Mouse (Mus musculus): ENCODE measurements at regions not wholly inside any gene's neighbourhood (a gene's known extent, or its start where the extent isn't known, plus 50 kb on each side); places are given as distances from the start of the nearest gene placed in this dataset.
"Not testable (repeated sequence)": the region's sequence is repeated elsewhere in the genome, so short reads cannot be mapped to it uniquely, and the experiment has no call there.

DNA sequence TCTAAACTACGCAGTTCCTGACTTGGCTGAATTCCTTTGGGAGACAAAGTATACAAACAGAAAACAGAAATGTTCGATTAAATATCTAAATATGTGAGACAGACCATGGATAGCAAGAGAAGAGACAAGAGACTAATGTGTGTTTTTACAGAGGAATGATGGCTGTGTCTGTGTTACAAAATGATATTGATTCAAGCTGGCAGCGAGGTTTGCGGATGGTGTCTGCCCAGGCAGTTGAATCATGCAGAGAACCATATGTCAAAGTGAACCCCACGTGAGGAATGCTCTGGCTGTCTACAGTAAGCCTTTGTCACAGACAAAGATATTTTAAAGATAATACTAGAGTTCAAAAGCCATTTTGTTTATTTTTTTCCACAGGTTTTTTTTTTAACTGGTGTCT lies 320.2 kb downstream of the Grxcr1 start:
- intact Hi-C loops (cut with DNase I), result no loop called here
- DNase-seq (ENCODE audit: extremely low spot score in 1 of 2, low spot score in 2 of 2), result no peak
- no peak overlapping the region for H3K4me3 ChIP-seq

DNA sequence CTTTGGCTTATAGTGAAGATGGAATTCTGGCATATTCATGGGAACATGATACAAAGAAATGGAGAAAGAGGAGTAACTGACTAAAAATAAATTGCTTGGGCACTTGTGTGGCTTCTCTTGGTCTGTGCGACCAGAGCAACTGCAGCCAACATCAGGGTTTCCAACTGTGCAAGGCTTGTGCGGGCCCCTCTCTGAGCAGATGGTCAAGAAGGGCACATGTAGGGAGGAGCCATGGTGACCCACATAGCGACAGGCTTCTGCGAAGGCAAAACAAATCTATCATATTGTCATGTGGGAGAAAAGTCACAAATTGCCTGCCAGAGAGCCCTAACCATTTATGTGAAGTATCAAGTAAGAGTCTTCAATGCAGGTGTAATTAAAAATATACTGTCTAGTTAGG lies 321.6 kb downstream of the Grxcr1 start:
- no peak for DNase-seq (ENCODE audit: extremely low spot score in 1 of 2, low spot score in 2 of 2)
- no peak overlapping the region for H3K4me3 ChIP-seq
- intact Hi-C loops (cut with DNase I), result no loop called here

More for the DNA sequence above, 320.2 kb downstream of the Grxcr1 start:
- no peak for TF ChIP-seq CTCF (IDR thresholded peaks at IDR 0.05)
- H3K27ac ChIP-seq, result no peak overlapping the region

DNA sequence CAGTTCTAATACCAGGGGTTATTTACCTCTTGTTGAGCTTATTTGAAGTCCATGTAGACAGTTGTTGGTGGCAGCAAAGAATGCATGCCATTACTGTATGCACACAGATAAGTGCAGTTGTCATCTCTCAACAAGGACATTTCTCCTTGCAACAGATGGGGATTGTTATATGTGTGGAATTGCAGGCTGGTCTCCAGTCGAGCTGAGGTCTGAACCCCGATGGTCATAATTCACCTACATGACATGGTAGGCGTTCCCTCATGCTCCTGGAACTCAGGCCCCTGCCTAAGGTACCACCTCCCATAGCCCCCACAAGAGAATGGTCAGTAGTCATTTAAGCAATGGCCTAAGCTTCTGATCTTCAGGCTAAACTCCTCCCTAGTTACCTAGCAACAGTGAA lies 322.2 kb downstream of the Grxcr1 start:
- intact Hi-C loops (cut with DNase I); H3K4me3 ChIP-seq; DNase-seq (ENCODE audit: extremely low spot score in 1 of 2, low spot score in 2 of 2); H3K27ac ChIP-seq: not testable (repeated sequence)

More for the DNA sequence above, 321.6 kb downstream of the Grxcr1 start:
- TF ChIP-seq CTCF (IDR thresholded peaks at IDR 0.05), result no peak
- no peak overlapping the region for H3K27ac ChIP-seq

DNA sequence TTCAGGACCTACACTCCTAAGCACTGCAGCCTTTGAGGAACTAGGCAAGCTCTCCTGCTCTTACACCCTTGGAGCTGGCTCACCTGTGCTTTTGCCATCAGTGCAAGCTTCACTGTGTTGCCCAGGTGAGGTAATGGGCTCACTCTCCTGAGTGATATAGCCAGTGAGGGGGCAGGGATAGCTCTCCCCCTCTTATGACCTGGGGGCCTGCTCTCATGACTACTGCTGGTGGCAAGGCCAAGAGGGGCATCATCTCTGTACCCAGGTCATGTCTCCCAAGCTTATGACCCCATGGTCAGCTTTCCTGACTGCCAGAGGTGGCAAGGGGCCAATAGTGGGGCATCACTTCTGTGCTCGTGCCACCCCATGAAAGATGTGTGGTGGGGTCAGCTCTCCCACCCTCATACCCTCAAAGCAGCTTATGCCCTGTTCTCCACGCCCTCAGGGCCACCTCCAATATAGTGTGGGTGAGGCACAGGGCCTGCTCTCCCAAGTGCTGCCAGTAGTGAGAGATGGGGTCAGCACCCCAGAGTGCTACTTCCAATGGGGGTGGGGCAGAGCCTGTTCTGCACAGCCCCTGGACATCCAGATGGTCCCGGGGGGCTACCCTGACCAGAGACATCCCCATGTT lies 330.1 kb downstream of the Grxcr1 start:
- H3K27ac ChIP-seq, result no peak overlapping the region
- no peak overlapping the region for H3K4me3 ChIP-seq
- intact Hi-C loops (cut with DNase I), result no loop called here
- no peak for TF ChIP-seq CTCF (IDR thresholded peaks at IDR 0.05)
- DNase-seq (ENCODE audit: extremely low spot score in 1 of 2, low spot score in 2 of 2), result no peak

DNA sequence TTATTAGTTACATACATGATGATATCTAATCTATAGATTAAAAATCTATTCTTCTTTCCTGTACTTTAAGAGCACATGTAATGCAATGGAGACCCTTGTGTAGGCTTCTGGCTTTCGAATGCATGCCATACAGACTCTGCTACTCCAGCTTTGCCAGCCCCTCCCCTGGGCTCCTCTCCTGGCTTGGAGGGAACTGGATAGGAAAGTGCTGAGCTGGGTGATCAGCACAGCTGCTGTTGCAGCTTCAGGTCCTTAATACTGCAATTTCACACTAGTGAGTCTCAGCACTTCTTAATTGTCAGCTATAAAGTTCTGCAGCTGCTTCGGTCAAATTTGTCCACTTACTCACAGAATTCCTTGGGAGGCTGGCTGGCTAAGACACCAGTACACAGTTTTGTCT lies 341.4 kb downstream of the Grxcr1 start:
- intact Hi-C loops (cut with DNase I), result no loop called here
- Histone ChIP-seq H3K4me3 (no peak overlapping the region), H3K27ac (no peak overlapping the region)
- no peak for TF ChIP-seq CTCF (IDR thresholded peaks at IDR 0.05)
- no peak for DNase-seq (ENCODE audit: extremely low spot score in 1 of 2, low spot score in 2 of 2)

Measured in left cerebral cortex, adult 2 months (tissue).